Mouse (Mus musculus): ENCODE results near the gene Tacc2. TPM values are rescaled to one million over a fixed set of nuclear protein-coding genes. Genes with fewer than 3 reads are reported as not detected.

Gene Tacc2
- polyA plus RNA-seq, 1 experiment from 2014 or later: 47.4 TPM

DNA sequence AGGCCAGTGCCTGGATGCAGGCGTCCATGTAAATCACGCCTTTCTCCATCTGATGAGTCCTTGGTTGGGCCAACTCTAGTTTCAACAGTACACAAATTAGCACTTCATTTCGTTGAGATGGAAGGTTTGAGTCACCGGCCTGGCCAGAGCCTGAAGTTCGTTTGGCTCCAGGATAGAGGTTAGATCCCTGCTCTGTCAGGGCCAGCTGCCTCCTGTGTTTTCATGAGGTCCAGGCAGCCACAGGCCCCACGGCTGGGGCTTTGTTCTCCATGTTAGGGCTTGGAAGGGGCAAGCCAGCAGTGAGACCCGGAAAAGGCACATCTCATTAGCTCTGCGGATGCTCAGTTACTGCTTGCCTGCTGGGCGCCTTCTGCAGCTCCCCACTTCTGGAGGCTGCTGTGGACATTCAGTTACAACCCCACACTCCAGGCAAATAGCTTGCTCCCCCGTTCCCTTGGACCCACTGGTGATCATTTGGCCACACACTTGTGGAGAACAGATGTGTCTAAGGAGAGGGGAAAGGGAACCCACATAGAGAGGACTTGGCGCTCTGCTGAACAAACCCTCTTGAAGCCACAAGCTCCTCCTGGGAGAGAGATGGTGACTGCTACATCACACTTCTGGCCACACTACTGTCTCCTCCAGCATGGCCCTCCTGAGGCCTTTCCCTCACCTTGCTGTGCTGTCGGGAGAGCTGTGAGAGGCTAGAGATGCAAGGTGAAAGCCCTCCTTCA is 100.5 kb downstream of the Tacc2 start:
- Histone ChIP-seq H3K36me3 (ENCODE audit: control insufficient read depth, insufficient read depth, low read length) (no peaks in the 10 kb centered on the region; the same call in 1 of the 2 replicates), H3K4me3 (ENCODE audit: low read depth, low read length) (no peak overlapping the region), H3K27ac (ENCODE audit: low read depth, low read length) (no peak overlapping the region), H3K9me3 (ENCODE audit: control insufficient read depth, low read length) (no peaks in the 10 kb centered on the region), H3K9ac (ENCODE audit: low read length) (no peak overlapping the region), H3K4me1 (replicated peaks; ENCODE audit: control insufficient read depth, insufficient read depth, low read length) (no peaks in the 10 kb centered on the region; the same call in 1 of the 2 replicates), H3K4me2 (ENCODE audit: low read depth, low read length, severe bottlenecking) (no peak overlapping the region), H3K27me3 (ENCODE audit: control insufficient read depth, insufficient read depth, low read length) (no peaks in the 10 kb centered on the region)
- no peak for ATAC-seq (replicated peaks; ENCODE audit: low FRiP score)
- DNase-seq (ENCODE audit: low spot score): no peak
- 80% methylated on average over 12 of the region's 12 CpGs for WGBS

DNA sequence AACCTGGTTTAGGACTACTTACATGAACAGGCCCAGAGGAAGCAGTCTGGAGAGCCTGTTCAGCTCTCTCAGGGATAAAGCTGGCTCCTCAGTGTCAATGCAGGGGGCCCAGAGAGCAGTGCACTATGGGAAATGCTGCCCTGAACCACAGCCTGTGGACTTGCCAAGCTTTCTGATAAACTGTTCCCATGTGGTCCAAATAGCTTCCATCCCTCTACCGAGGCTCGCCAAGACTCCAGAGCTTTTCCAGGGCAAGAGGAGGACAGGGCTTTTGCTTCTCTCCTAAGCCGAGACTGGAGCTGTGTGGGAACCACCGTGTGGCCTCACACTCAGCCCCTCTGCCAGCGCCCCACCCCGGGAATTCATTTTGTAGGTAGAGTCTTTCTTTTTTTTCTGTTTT is 101.2 kb downstream of the Tacc2 start:
- WGBS: 94% methylated on average over 6 of the region's 6 CpGs
- no peak for DNase-seq (ENCODE audit: low spot score)
- no peak for ATAC-seq (replicated peaks; ENCODE audit: low FRiP score)
- Histone ChIP-seq H3K36me3 (ENCODE audit: control insufficient read depth, insufficient read depth, low read length) (no peaks in the 10 kb centered on the region; the same call in 1 of the 2 replicates), H3K27me3 (ENCODE audit: control insufficient read depth, insufficient read depth, low read length) (no peaks in the 10 kb centered on the region), H3K4me3 (ENCODE audit: low read depth, low read length) (no peak overlapping the region), H3K4me2 (ENCODE audit: low read depth, low read length, severe bottlenecking) (no peak overlapping the region), H3K27ac (ENCODE audit: low read depth, low read length) (no peak overlapping the region), H3K9ac (ENCODE audit: low read length) (no peak overlapping the region), H3K9me3 (ENCODE audit: control insufficient read depth, low read length) (no peaks in the 10 kb centered on the region), H3K4me1 (replicated peaks; ENCODE audit: control insufficient read depth, insufficient read depth, low read length) (no peaks in the 10 kb centered on the region; the same call in 1 of the 2 replicates)

DNA sequence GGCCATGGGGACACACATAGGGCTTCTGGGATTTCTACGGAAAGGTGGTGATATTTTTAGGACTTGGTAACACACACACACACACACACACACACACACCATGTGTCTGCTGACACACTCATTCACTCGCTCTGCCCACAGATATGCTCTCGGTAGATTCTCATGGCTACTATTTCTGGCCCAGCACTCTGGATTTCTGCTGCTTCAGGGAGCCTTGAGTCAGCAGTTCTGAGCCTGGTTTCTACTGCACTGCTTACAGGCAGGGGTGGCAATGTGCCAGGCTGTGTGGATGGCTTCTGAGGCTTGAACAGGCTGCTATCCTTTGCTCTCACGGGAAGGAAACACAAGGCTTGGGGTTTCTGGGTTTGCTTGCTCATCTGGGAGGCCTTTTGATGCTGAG is 104.6 kb downstream of the Tacc2 start:
- WGBS: 90% methylated on average over 4 of the region's 4 CpGs
- H3K27ac ChIP-seq (ENCODE audit: low read depth, low read length): no peak overlapping the region
- ATAC-seq (replicated peaks; ENCODE audit: low FRiP score): no peak

DNA sequence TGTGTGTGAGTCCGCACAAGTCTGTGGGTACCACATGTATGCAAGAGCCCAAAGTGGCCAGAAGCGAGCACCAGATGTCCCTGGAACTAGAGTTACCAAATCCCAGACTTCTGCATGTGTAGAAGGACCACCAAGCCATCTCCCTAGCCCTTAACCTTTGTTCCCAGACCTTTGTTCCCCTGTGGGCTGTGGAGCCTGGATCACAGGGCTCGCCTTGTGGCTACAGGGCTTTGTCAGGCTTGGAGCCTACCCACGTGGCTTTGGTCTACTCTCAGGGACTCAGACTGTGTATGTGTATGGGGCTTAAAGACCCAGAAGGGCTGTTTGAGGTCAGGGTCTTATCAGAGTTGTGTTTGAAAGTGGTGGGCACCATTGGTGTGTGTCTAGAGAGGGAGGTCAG is 111.4 kb downstream of the Tacc2 start:
- Histone ChIP-seq H3K27ac (ENCODE audit: low read depth, low read length) (no peak overlapping the region), H3K4me1 (replicated peaks; ENCODE audit: control insufficient read depth, insufficient read depth, low read length) (peaks cover 5% of the 10 kb centered on the region; the same call in 1 of the 2 replicates), H3K27me3 (ENCODE audit: control insufficient read depth, insufficient read depth, low read length) (no peaks in the 10 kb centered on the region), H3K9ac (ENCODE audit: low read length) (no peak overlapping the region), H3K36me3 (ENCODE audit: control insufficient read depth, insufficient read depth, low read length) (no peaks in the 10 kb centered on the region), H3K9me3 (ENCODE audit: control insufficient read depth, low read length) (no peaks in the 10 kb centered on the region), H3K4me3 (ENCODE audit: low read depth, low read length) (no peak overlapping the region), H3K4me2 (ENCODE audit: low read depth, low read length, severe bottlenecking) (no peak overlapping the region)
- WGBS: 81% methylated on average over 4 of the region's 4 CpGs
- no peak for DNase-seq (ENCODE audit: low spot score)
- ATAC-seq (replicated peaks; ENCODE audit: low FRiP score): no peak

More for the DNA sequence above, 104.6 kb downstream of the Tacc2 start:
- Histone ChIP-seq H3K9me3 (ENCODE audit: control insufficient read depth, low read length) (no peaks in the 10 kb centered on the region), H3K36me3 (ENCODE audit: control insufficient read depth, insufficient read depth, low read length) (no peaks in the 10 kb centered on the region), H3K4me2 (ENCODE audit: low read depth, low read length, severe bottlenecking) (no peak overlapping the region), H3K9ac (ENCODE audit: low read length) (no peak overlapping the region), H3K4me1 (replicated peaks; ENCODE audit: control insufficient read depth, insufficient read depth, low read length) (no peaks in the 10 kb centered on the region; the same call in 1 of the 2 replicates), H3K27me3 (ENCODE audit: control insufficient read depth, insufficient read depth, low read length) (no peaks in the 10 kb centered on the region), H3K4me3 (ENCODE audit: low read depth, low read length) (no peak overlapping the region)
- DNase-seq (ENCODE audit: low spot score): no peak

DNA sequence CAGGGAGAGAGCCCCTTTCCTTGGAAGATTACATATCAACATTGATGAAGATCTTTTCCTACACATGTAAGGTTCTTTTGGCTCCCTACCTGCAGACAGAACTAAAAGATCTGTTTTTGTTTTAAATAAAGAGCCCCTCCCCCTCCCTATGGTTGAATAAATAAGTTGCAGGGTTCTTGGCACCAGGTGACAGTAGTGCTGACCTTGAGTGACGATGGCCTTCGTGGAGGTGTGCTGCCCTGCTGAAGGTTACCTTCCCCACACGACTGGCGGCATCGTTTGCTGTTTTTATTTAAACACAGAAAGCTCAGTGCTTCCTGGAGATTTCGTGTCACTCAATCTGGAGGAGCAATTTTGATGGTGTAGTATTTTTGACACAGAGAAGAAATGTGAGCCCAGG is 113.6 kb downstream of the Tacc2 start:
- H3K27me3 ChIP-seq (ENCODE audit: control insufficient read depth, insufficient read depth, low read length): no peaks in the 10 kb centered on the region
- no peaks in the 10 kb centered on the region for H3K9me3 ChIP-seq (ENCODE audit: control insufficient read depth, low read length)
- H3K4me1 ChIP-seq (replicated peaks; ENCODE audit: control insufficient read depth, insufficient read depth, low read length): peaks cover 14% of the 10 kb centered on the region
- H3K4me2 ChIP-seq (ENCODE audit: low read depth, low read length, severe bottlenecking): no peak overlapping the region
- H3K27ac ChIP-seq (ENCODE audit: low read depth, low read length): no peak overlapping the region
- H3K36me3 ChIP-seq (ENCODE audit: control insufficient read depth, insufficient read depth, low read length): no peaks in the 10 kb centered on the region
- DNase-seq (ENCODE audit: low spot score): no peak
- no peak overlapping the region for H3K9ac ChIP-seq (ENCODE audit: low read length)
- WGBS: 81% methylated on average over 6 of the region's 6 CpGs
- ATAC-seq (replicated peaks; ENCODE audit: low FRiP score): no peak
- H3K4me3 ChIP-seq (ENCODE audit: low read depth, low read length): no peak overlapping the region

DNA sequence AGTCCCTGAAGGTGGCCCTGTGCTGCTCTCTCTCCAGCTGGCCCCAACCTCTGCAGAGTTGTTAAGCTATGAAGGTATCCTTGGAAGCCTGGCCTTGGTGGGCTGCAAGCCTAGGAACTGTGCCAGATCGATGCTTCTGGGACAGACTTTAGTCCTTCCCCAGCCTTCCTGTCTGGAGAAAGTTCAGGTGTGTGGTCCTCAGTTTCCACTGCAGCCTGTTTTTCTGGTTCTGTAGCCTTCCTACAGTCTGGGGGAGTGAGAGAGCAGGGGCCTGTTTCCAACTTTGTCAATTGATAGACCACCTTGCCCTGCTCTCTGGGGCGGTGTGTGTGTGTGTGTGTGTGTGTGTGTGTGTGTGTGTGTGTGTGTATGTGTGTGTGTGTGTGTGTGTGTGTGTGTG is 114.7 kb downstream of the Tacc2 start:
- H3K36me3 ChIP-seq (ENCODE audit: control insufficient read depth, insufficient read depth, low read length): no peaks in the 10 kb centered on the region
- peaks cover 19% of the 10 kb centered on the region for H3K4me1 ChIP-seq (replicated peaks; ENCODE audit: control insufficient read depth, insufficient read depth, low read length)
- ATAC-seq (replicated peaks; ENCODE audit: low FRiP score) (peak; percentile 2; the same call in 1 of the 2 replicates), DNase-seq (ENCODE audit: low spot score) (no peak)
- peak overlapping the region; percentile 94 for H3K9ac ChIP-seq (ENCODE audit: low read length)
- 47% methylated on average over 2 of the region's 2 CpGs for WGBS
- H3K27me3 ChIP-seq (ENCODE audit: control insufficient read depth, insufficient read depth, low read length): no peaks in the 10 kb centered on the region
- no peak overlapping the region; the same call in 1 of the 2 replicates for H3K4me2 ChIP-seq (ENCODE audit: low read depth, low read length, severe bottlenecking)
- H3K4me3 ChIP-seq (ENCODE audit: low read depth, low read length): peak overlapping the region; percentile 72; the same call in 1 of the 2 replicates
- peak overlapping the region; percentile 97; the same call in 1 of the 2 replicates for H3K27ac ChIP-seq (ENCODE audit: low read depth, low read length)
- H3K9me3 ChIP-seq (ENCODE audit: control insufficient read depth, low read length): no peaks in the 10 kb centered on the region

DNA sequence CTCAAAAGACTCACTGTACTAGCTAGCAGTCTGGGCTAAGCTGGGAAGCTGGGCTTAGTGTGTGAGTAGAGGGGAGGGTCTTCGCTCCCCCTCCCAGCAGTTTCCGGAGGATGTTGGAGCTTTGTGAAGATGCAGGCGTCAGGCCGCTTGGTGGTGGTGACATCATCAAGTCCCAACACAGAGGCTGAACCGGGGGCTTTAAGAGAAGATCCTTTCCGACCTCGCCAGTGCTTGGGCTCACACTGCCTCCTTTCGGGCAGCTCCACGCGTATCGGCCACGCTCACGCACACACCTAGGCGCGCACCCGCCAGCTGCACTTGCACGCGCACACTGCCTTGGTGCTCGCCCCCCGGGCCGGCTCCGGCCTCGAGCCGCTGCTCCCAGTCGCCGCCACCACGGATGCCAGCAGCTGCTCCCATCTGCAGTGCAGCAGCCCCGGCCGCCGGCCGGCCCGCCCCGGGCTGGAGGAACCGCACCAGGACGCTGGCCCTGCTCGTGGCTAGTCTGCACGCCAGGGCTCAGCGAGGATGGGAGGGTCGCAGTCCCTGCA is 115.2 kb downstream of the Tacc2 start:
- ATAC-seq (replicated peaks; ENCODE audit: low FRiP score) (peak; percentile 90), DNase-seq (ENCODE audit: low spot score) (peak; percentile 91)
- Histone ChIP-seq H3K27ac (ENCODE audit: low read depth, low read length) (peak overlapping the region; percentile 97), H3K4me3 (ENCODE audit: low read depth, low read length) (peak overlapping the region; percentile 72), H3K9ac (ENCODE audit: low read length) (peak overlapping the region; percentile 94), H3K27me3 (ENCODE audit: control insufficient read depth, insufficient read depth, low read length) (no peaks in the 10 kb centered on the region), H3K4me1 (replicated peaks; ENCODE audit: control insufficient read depth, insufficient read depth, low read length) (peaks cover 19% of the 10 kb centered on the region), H3K4me2 (ENCODE audit: low read depth, low read length, severe bottlenecking) (peak overlapping the region; percentile 59), H3K9me3 (ENCODE audit: control insufficient read depth, low read length) (no peaks in the 10 kb centered on the region), H3K36me3 (ENCODE audit: control insufficient read depth, insufficient read depth, low read length) (no peaks in the 10 kb centered on the region)
- WGBS: under 1% methylated on average over 39 of the region's 39 CpGs

DNA sequence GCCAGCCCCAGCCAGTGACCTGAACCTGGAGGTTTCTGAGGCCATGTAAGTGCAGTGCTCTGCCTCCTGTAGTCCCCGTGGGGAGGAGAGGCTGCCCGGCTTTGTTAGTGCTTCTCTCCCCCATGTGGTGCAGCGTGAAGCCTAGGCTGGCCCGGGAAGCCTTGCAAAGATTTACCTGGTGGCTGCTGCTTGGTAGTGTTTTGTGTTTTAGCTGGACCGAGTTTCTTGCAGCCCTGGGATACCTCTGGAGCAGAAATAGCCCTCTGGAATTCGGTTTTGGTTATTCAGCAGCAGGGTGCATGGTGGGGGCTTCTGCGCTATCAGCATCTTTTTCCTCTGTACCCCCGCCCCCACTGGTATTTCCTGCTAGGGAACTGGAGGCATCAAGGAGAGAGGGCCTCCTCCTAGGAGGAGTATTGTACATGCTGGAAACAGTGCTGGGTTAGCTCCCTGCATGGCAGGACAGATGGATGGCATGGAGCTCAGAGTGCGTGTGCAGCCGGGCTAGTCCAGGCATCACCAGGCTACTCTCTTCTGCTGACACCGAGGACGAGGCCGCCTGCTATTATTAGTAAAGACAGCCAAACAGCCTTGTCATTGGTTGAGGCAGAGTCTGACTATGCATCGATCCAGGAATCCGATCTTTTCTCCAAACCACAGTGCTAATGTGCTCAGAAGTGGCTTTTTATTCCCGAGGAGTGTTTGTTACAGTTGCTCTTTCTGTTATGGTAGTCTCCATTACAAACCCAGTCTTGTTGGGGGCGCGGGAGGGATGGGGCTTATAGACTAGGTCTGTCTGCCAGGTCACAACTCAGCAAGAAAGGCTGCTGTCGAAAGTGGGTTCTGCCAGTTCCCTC is 115.9 kb downstream of the Tacc2 start:
- Histone ChIP-seq H3K36me3 (ENCODE audit: control insufficient read depth, insufficient read depth, low read length) (no peaks in the 10 kb centered on the region), H3K4me1 (replicated peaks; ENCODE audit: control insufficient read depth, insufficient read depth, low read length) (peaks cover 19% of the 10 kb centered on the region), H3K27me3 (ENCODE audit: control insufficient read depth, insufficient read depth, low read length) (no peaks in the 10 kb centered on the region), H3K4me2 (ENCODE audit: low read depth, low read length, severe bottlenecking) (peak overlapping the region; percentile 59), H3K27ac (ENCODE audit: low read depth, low read length) (peak overlapping the region; percentile 97), H3K9me3 (ENCODE audit: control insufficient read depth, low read length) (no peaks in the 10 kb centered on the region), H3K9ac (ENCODE audit: low read length) (peak overlapping the region; percentile 94), H3K4me3 (ENCODE audit: low read depth, low read length) (peak overlapping the region; percentile 72)
- ATAC-seq (replicated peaks; ENCODE audit: low FRiP score) (peak; percentile 65; the same call in 1 of the 2 replicates), DNase-seq (ENCODE audit: low spot score) (no peak)
- 2% methylated on average over 19 of the region's 19 CpGs for WGBS
